In the genomic region with DNA sequence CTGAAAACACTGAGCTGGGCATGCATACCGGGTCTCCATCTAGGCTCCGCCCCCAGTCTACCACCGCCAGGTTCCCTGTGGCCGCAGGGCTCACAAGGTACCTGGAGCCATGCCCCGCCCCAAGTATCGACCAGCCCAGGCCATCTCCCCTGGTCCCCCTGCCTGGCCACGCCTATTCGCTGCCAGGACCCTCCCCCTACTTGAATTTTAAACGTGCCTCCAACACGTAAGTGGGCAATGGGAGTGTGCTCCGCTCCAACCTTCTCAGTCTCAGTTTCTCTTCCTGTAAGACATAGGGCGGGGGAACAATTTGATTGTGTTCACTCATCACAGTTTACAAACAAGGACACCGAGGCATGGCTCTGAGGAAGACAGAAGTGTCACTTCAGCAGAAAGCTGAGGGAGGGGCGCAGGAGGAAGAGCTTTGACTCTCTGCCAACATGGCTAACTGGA, we compare ENCODE assay signal across 8 mouse cellular contexts. TPM values are rescaled to one million over a fixed set of nuclear protein-coding genes. Genes with fewer than 3 reads are reported as not detected.
DNase-seq lines count a peak whose midpoint lies in the region; ATAC-seq and TF ChIP-seq lines count a peak whose summit lies in the region.

Pgpep1 (minus strand) TSS at position 116 of the 453 bp plus-strand sequence.

- no peaks in the 10 kb centered on the region for H3K9me3 ChIP-seq in embryonic facial prominence, embryonic 14.5 days (ENCODE audit: control insufficient read depth, low read length)
- no peaks in the 10 kb centered on the region for H3K9me3 ChIP-seq in heart, postnatal 0 days (replicated peaks; ENCODE audit: control insufficient read depth, low read length)
- H3K9me3 ChIP-seq in lung, postnatal 0 days (ENCODE audit: low read length): no peaks in the 10 kb centered on the region
- no peaks in the 10 kb centered on the region for H3K9me3 ChIP-seq in stomach, embryonic 14.5 days (ENCODE audit: control insufficient read depth, low read depth, low read length)

- H3K36me3 ChIP-seq in embryonic facial prominence, embryonic 14.5 days (ENCODE audit: control insufficient read depth, insufficient read depth, low read length): peaks cover 19% of the 10 kb centered on the region
- peaks cover 21% of the 10 kb centered on the region for H3K36me3 ChIP-seq in heart, postnatal 0 days (replicated peaks; ENCODE audit: control insufficient read depth, insufficient read depth, low read length)
- H3K36me3 ChIP-seq in lung, postnatal 0 days (ENCODE audit: insufficient read depth, low read length): peaks cover 9% of the 10 kb centered on the region; the same call in 1 of the 2 replicates
- peaks cover 19% of the 10 kb centered on the region for H3K36me3 ChIP-seq in stomach, embryonic 14.5 days (ENCODE audit: control insufficient read depth, insufficient read depth, low read length)

- no peaks in the 10 kb centered on the region for H3K27me3 ChIP-seq in embryonic facial prominence, embryonic 14.5 days (replicated peaks; ENCODE audit: control insufficient read depth, insufficient read depth, low read length)
- no peaks in the 10 kb centered on the region for H3K27me3 ChIP-seq in heart, postnatal 0 days (ENCODE audit: control insufficient read depth, insufficient read depth, low read length)
- H3K27me3 ChIP-seq in lung, postnatal 0 days (replicated peaks; ENCODE audit: insufficient read depth, low read length): no peaks in the 10 kb centered on the region
- H3K27me3 ChIP-seq in stomach, embryonic 14.5 days (ENCODE audit: control insufficient read depth, insufficient read depth, low read length): no peaks in the 10 kb centered on the region

- H3K9ac ChIP-seq in embryonic facial prominence, embryonic 14.5 days (ENCODE audit: low read depth, low read length): peak within 1 kb of the TSS; percentile 85
- H3K9ac ChIP-seq in heart, postnatal 0 days (replicated peaks; ENCODE audit: low read depth, low read length): peak within 1 kb of the TSS; percentile 71
- H3K9ac ChIP-seq in lung, postnatal 0 days (replicated peaks; ENCODE audit: low read depth): peak within 1 kb of the TSS; percentile 68
- peak within 1 kb of the TSS; percentile 78 for H3K9ac ChIP-seq in stomach, embryonic 14.5 days (replicated peaks; ENCODE audit: low read depth, low read length)

- H3K4me1 ChIP-seq in embryonic facial prominence, embryonic 14.5 days (ENCODE audit: control insufficient read depth, insufficient read depth, low read length): peaks cover 6% of the 10 kb centered on the region; the same call in 1 of the 2 replicates
- H3K4me1 ChIP-seq in heart, postnatal 0 days (ENCODE audit: control insufficient read depth, insufficient read depth): peaks cover 17% of the 10 kb centered on the region; the same call in 1 of the 2 replicates
- peaks cover 13% of the 10 kb centered on the region; the same call in 1 of the 2 replicates for H3K4me1 ChIP-seq in lung, postnatal 0 days (ENCODE audit: insufficient read depth, low read depth, low read length)
- H3K4me1 ChIP-seq in stomach, embryonic 14.5 days (ENCODE audit: control insufficient read depth, insufficient read depth, low read length): peaks cover 18% of the 10 kb centered on the region

- no peak for DNase-seq in layer of hippocampus, adult 8-10 months (ENCODE audit: low spot score in 2 of 2)
- DNase-seq in layer of hippocampus, adult 9-11 months: no peak
- peak; percentile 69 for DNase-seq in embryonic facial prominence, embryonic 14.5 days (ENCODE audit: low spot score)
- DNase-seq in heart, postnatal 0 days (ENCODE audit: low spot score): no peak
- DNase-seq in kidney, postnatal 4 days: peak; percentile 61 to 77
- peak; percentile 67 for DNase-seq in lung, postnatal 0 days (ENCODE audit: low spot score)
- no peak for DNase-seq in natural killer cell, adult 2 months (ENCODE audit: low spot score in 2 of 2)

- no peak for TF ChIP-seq EP300 in heart, postnatal 0 days (IDR thresholded peaks at IDR 0.05; ENCODE audit: low read depth)
- TF ChIP-seq EP300 in lung, postnatal 0 days (IDR thresholded peaks at IDR 0.05): no peak

- peak within 1 kb of the TSS; percentile 88 for H3K4me2 ChIP-seq in embryonic facial prominence, embryonic 14.5 days (ENCODE audit: low read depth, low read length)
- H3K4me2 ChIP-seq in heart, postnatal 0 days (ENCODE audit: low read depth, low read length): peak within 1 kb of the TSS; percentile 73
- peak within 1 kb of the TSS; percentile 81 for H3K4me2 ChIP-seq in lung, postnatal 0 days (replicated peaks; ENCODE audit: low read depth, low read length)
- H3K4me2 ChIP-seq in stomach, embryonic 14.5 days (replicated peaks; ENCODE audit: low read depth, low read length): peak within 1 kb of the TSS; percentile 92

- peak; percentile 56 for ATAC-seq in embryonic facial prominence, embryonic 14.5 days (ENCODE audit: low read depth)
- peak; percentile 11; the same call in 1 of the 2 replicates for ATAC-seq in heart, postnatal 0 days (ENCODE audit: insufficient read depth, low read depth)
- ATAC-seq in lung, postnatal 0 days: peak; percentile 54
- peak; percentile 73 for ATAC-seq in stomach, embryonic 14.5 days (ENCODE audit: insufficient number of reproducible peaks, insufficient read depth, low FRiP score, low read depth)

- peak within 1 kb of the TSS; percentile 80 for H3K4me3 ChIP-seq in embryonic facial prominence, embryonic 14.5 days (ENCODE audit: low read depth, low read length)
- peak within 1 kb of the TSS; percentile 74 for H3K4me3 ChIP-seq in heart, postnatal 0 days (ENCODE audit: low read depth, low read length)
- peak within 1 kb of the TSS; percentile 68 for H3K4me3 ChIP-seq in lung, postnatal 0 days (ENCODE audit: low read depth, low read length)
- peak within 1 kb of the TSS; percentile 78 for H3K4me3 ChIP-seq in stomach, embryonic 14.5 days (ENCODE audit: low read depth, low read length)

- no peak for TF ChIP-seq CTCF in heart, postnatal 0 days (IDR thresholded peaks at IDR 0.05; ENCODE audit: low read depth)
- no peak for TF ChIP-seq CTCF in lung, postnatal 0 days (IDR thresholded peaks at IDR 0.05)

- H3K27ac ChIP-seq in embryonic facial prominence, embryonic 14.5 days (replicated peaks; ENCODE audit: low read depth, low read length): peak within 1 kb of the TSS; percentile 74
- H3K27ac ChIP-seq in heart, postnatal 0 days (ENCODE audit: low read depth): peak within 1 kb of the TSS; percentile 88
- H3K27ac ChIP-seq in lung, postnatal 0 days (ENCODE audit: low read length): peak within 1 kb of the TSS; percentile 79
- H3K27ac ChIP-seq in stomach, embryonic 14.5 days (ENCODE audit: low read length): peak within 1 kb of the TSS; percentile 74

- WGBS in embryonic facial prominence, embryonic 14.5 days: under 1% methylated on average over 14 of the region's 14 CpGs
- 7% methylated on average over 14 of the region's 14 CpGs for WGBS in heart, postnatal 0 days
- 3% methylated on average over 14 of the region's 14 CpGs for WGBS in lung, postnatal 0 days
- WGBS in stomach, embryonic 14.5 days: 5% methylated on average over 14 of the region's 14 CpGs

RNA-seq across cellular contexts. Expression of gene Pgpep1, which starts in this region (rescaled TPM):
- total RNA-seq in layer of hippocampus, adult 8-10 months (2022): 10 to 100 TPM; 19.8 to 34.7 (median 23.3) TPM
- 59.8 and 62.7 TPM in 2 replicates for polyA plus RNA-seq in embryonic facial prominence, embryonic 14.5 days (2014; fragmentation: Nextera tagmentation; extraction: Ambion mirVana)
- total RNA-seq in heart, postnatal 0 days (2014; rRNA removed; ENCODE audit: low replicate concordance): 18.0 and 36.3 TPM in 2 replicates
- 26.9 and 29.1 TPM in 2 replicates for polyA plus RNA-seq in heart, postnatal 0 days (2015; fragmentation: Nextera tagmentation; extraction: Ambion mirVana)
- 32.9 and 34.4 TPM in 2 replicates for polyA plus RNA-seq in lung, postnatal 0 days (2015; fragmentation: Nextera tagmentation; extraction: Ambion mirVana)
- polyA plus RNA-seq in stomach, embryonic 14.5 days (2014; fragmentation: Nextera tagmentation; extraction: Ambion mirVana): 67.7 and 70.8 TPM in 2 replicates

Comparison
In these comparisons a context has a peak if more than half of its experiments do, and no peak if none do; other contexts are left out.
1. DNase-seq: peak in embryonic facial prominence, embryonic 14.5 days (single experiment), kidney, postnatal 4 days (2 of 2) and lung, postnatal 0 days (single experiment); none in layer of hippocampus, adult 8-10 months (0 of 2), layer of hippocampus, adult 9-11 months (single experiment), heart, postnatal 0 days (single experiment) and natural killer cell, adult 2 months (0 of 2).
2. ATAC-seq: peak in every context shown above with its lines; median percentile 73 in stomach, embryonic 14.5 days; 56 in embryonic facial prominence, embryonic 14.5 days; 54 in lung, postnatal 0 days; 11 in heart, postnatal 0 days.
3. Peak in every context shown above with its lines, with median percentiles within 50 percentile points of each other: H3K27ac ChIP-seq, H3K4me2 ChIP-seq, H3K4me3 ChIP-seq and H3K9ac ChIP-seq.